Mouse (Mus musculus): Measurements from ENCODE around the gene Cobll1.

The Cobll1 gene

DNA sequence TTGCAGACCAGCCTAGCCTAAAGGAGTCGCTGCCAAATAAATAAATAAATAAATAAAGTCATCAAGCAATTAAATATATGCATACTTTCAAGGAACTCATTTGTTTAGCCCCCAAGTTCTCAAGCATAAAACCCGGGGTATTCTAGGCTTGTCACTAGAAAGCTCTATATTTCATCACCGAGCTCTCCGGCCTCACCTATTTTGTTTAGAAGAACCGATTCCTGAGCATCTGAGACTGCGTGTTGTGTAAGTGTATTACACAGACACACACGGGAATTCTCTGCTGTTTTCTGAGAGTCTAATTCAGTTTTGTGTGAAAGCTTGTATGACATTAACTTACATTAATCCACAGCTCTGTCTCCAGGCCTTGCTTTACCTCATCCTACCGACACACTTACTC, 2.6 kb downstream of the Cobll1 start:
- no peak for DNase-seq

GRCm38 (mm10) chr2:65232756-65233535, 6.3 kb downstream of the Cobll1 start:
- no peak for DNase-seq

DNA sequence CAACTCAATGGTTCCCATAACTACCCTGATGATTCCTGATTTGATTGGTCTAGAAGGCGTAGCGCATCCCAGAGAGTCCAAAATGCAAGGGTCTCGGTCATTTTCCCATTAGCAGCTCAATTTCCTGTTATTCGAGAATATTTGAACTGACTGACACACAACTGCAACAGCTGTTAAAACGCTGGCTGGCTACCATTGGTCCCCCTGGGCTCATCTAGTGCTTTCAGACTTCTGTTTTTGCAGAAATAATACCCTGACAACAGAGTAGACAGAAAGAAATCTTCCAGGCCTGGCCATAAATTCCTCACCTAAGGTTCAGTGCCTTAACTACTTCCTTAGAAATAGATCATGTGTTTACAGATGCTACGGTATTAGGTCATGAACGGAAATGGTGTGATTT, 10.8 kb downstream of the Cobll1 start:
- no peak for DNase-seq

GRCm38 (mm10) chr2:65227898-65228290, 11.3 kb downstream of the Cobll1 start:
- DNase-seq, result no peak

GRCm38 (mm10) chr2:65227154-65227897, 11.9 kb downstream of the Cobll1 start:
- DNase-seq, result no peak

DNA sequence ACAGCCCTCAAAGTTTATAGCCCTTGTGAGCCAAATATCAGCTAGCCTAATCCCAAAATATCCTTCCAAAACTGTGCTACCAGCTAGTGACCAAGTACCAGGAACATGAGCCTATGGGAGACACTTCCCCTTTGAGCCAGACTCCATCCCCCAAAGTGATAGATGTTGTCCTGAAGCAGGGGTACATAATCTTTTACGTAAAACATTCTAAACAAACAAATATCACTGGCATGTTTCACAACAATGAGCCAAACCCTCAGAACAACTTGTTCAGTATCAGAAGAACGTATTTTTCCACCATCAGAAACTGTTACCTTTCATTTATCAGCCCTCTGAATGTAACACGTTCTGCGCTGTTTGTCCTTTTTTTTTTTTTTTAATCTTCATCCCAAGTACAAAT, 12.7 kb downstream of the Cobll1 start:
- no peak for DNase-seq

GRCm38 (mm10) chr2:65223956-65224735, 15.1 kb downstream of the Cobll1 start:
- no peak for DNase-seq

- DNase-seq, result no peak
Measured at GRCm38 (mm10) chr2:65223012-65223411, 16.2 kb downstream of the Cobll1 start.

DNA sequence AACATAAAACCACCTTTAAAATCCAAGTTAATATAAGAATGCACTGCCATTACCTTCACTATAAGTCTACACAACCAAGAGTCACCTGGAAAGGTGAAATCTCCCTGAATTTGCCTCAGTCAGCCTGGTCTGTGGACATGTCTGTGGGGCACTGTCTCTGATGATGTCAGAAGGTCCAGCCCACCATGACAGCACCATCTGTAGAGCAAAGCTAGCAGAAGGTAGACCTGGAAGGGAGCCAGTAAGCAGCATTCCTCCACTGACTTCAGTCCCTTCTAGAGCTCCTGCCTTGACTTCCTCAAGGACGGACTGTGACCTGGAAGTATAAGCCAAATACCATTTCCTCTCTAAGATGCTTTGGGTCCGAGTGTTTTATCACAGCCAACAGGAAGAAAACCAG, 17.6 kb downstream of the Cobll1 start:
- no peak for DNase-seq

- DNase-seq, result peak; percentile 56
Measured at GRCm38 (mm10) chr2:65220563-65220962, 18.6 kb downstream of the Cobll1 start.

- DNase-seq, result peak; percentile 85
Measured at GRCm38 (mm10) chr2:65219375-65220135, 19.6 kb downstream of the Cobll1 start.

GRCm38 (mm10) chr2:65218318-65218717, 20.9 kb downstream of the Cobll1 start:
- peak; percentile 96 for DNase-seq

DNA sequence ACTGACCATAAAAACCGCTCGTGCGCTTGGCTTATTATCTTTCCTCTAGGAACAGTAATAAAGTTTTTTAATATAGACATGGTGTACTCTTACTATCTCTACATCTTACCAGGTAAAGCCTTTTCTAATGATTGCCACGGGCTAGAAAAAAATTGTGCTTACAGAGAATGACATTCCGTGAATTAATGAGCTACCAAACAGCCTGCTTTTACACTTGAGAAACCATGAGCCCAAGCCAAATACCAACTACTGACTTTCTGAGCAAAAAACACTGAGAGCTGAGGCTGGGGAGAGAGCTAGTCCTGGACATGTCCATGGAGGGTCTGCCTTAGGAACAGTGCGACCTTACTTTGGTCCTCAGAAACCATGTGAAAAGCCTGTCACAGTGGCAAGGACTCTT, 21.5 kb downstream of the Cobll1 start:
- peak; percentile 93 for DNase-seq

DNA sequence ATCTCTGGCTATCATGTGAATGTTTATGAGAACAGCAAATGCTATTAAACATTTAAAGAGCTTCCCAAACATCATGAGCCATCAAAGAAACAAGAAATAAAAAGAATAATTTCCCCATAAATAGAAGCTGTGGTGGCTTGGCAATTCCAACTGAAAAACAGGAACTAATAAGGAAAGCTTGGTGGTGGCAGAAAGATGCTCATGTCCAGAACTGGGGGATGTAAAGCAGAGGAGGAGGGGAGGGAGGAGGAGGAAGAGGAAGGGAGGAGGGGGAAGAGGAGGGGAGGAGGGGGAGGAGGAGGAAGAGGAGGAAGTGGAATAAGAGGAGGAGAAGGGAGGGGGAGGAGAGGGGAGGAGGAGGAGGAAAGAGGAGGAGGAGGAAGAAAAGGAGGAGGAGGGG, 23.0 kb downstream of the Cobll1 start:
- no peak for DNase-seq

DNA sequence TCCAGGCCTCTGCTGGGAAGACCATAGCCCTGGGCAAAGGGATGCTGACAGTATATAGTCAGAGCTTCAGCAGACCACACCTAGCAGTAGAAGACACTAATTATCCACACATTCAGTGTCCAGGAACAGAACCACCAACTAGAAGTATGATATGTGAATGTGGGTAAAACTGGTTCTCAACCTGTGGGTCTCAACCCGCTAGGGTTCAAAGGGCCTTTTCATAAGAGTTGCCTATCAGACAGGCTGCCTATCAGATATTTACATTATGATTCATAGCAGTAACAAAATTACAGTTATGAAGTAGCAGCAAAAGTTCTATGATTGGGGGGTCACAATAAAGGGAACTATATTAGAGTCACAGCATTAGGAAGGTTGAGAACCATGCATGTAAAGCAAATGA, 24.6 kb downstream of the Cobll1 start:
- DNase-seq, result no peak

- no peak for DNase-seq
Measured at GRCm38 (mm10) chr2:65213675-65214074, 25.5 kb downstream of the Cobll1 start.

- DNase-seq, result peak; percentile 65
Measured at GRCm38 (mm10) chr2:65211620-65212019, 27.6 kb downstream of the Cobll1 start.

GRCm38 (mm10) chr2:65207750-65208149, 31.5 kb downstream of the Cobll1 start:
- DNase-seq, result no peak

GRCm38 (mm10) chr2:65203699-65204098, 35.5 kb downstream of the Cobll1 start:
- DNase-seq, result peak; percentile 66

DNA sequence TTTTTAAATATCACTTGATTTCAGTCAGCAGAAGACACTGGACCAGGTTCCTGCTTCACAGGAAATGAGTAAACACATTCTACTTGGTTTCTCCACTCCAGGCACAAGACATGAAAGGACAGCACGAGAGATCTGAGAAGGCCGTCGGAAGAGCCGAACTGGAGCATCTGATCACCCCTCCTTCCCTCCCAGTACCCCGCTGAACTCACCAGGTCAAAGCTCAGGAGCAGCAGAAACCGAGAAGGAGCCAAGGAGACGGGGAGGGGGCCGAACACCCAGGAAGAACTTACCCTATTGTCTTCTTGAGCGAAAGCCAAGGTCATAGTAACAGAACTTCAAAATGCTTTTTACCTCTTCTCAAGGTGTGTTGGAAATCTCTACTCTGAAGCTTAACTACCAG, 39.5 kb downstream of the Cobll1 start:
- peak; percentile 83 for DNase-seq

GRCm38 (mm10) chr2:65198605-65199004, 40.6 kb downstream of the Cobll1 start:
- DNase-seq, result no peak

DNA sequence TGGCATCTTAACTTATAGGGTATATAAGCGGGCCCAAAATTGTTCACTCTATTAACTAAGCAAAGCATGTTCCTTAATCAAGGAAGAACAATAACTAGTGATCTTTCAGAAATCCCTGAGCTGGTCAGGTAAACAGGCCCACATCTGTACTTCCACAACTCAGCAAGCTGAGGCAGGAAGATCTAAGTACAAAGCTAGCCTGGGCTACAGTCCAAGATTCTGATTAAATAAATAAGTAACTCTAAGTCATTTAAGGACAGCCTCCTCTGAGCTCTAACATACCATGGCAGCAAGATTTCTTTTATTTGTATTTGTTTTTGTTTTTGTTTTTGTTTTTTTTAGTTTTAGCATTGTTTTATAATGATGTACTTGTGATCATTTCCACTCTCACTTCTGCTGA, 42.2 kb downstream of the Cobll1 start:
- peak; percentile 52 for DNase-seq
